Mouse (Mus musculus) C2C12 (cell line): ENCODE data around the gene Btbd10. TPM values are rescaled to one million over a fixed set of nuclear protein-coding genes. Genes with fewer than 3 reads are reported as not detected.

Experiments used
- H3K27me3 ChIP-seq: one replicate; pipeline ENCODE4 v1.6.1; 2011; ENCODE audit not compliant: control insufficient read depth, insufficient read depth, insufficient read length
- H3K36me3 ChIP-seq: one replicate; pipeline ENCODE4 v1.6.1; 2011; ENCODE audit not compliant: control insufficient read depth, insufficient read depth
- H3K4me3 ChIP-seq: one replicate; pipeline ENCODE4 v1.5.1; 2011; ENCODE audit warnings: mild to moderate bottlenecking, control low read depth; ENCODE audit not compliant: poor library complexity, insufficient read depth, severe bottlenecking
- H3K79me2 ChIP-seq: one replicate; pipeline ENCODE4 v1.6.1; 2011; ENCODE audit not compliant: control insufficient read depth, insufficient read depth
- H3K79me3 ChIP-seq: one replicate; pipeline ENCODE4 v1.6.1; 2011; ENCODE audit warnings: low read depth, control low read depth
- H3ac ChIP-seq: one replicate; pipeline ENCODE3; 2011; ENCODE audit warnings: low read depth; ENCODE audit not compliant: control insufficient read depth, insufficient read length
- CEBPB ChIP-seq: IDR thresholded peaks from one replicate; pipeline ENCODE4 v1.6.1; 2011; ENCODE audit warnings: low read depth, mild to moderate bottlenecking, control low read depth, moderate library complexity
- CTCF ChIP-seq: IDR thresholded peaks from one replicate; pipeline ENCODE4 v1.5.1; 2011; ENCODE audit not compliant: control insufficient read depth, insufficient read depth, insufficient read length
- FOSL1 ChIP-seq: IDR thresholded peaks from one replicate; pipeline ENCODE4 v1.8.0; 2011; ENCODE audit warnings: mild to moderate bottlenecking, low read length; ENCODE audit not compliant: poor library complexity, insufficient read depth, severe bottlenecking
- MAX ChIP-seq: IDR thresholded peaks from one replicate; pipeline ENCODE4 v1.6.1; 2011; ENCODE audit warnings: mild to moderate bottlenecking, control low read depth
- MYOD1 ChIP-seq: IDR thresholded peaks from one replicate; pipeline ENCODE4 v1.6.1; 2011; ENCODE audit warnings: low read depth; ENCODE audit not compliant: control insufficient read depth, insufficient read length
- MYOG ChIP-seq: IDR thresholded peaks from one replicate; pipeline ENCODE4 v1.6.1; 2011; ENCODE audit not compliant: control insufficient read depth, insufficient read length; ENCODE audit errors: extremely low read depth
- USF1 ChIP-seq: IDR thresholded peaks from one replicate; pipeline ENCODE4 v1.6.1; 2011; ENCODE audit warnings: low read depth, mild to moderate bottlenecking, control low read depth, moderate library complexity
- long read RNA-seq, 2 experiments: library from polyadenylated mRNA; unstranded; transcript quantifications; one replicate each; pipeline ENCODE4 v2.0.0; 2019 to 2020
- polyA plus RNA-seq: library from polyadenylated mRNA; unstranded; fragments of >200 nt; fragmentation: generic; extraction: Trizol; gene quantifications from one replicate; pipeline ENCODE4 v1.2.1, GENCODE M21; 2012; ENCODE audit warnings: missing spikeins

Gene Btbd10
- polyA plus RNA-seq, result 9.6 TPM
- long read RNA-seq, experiment 1, transcript Btbd10-201 (11 exons, 2,581 nt), result major isoform, 9 of 27 reads
- long read RNA-seq, experiment 1, transcript Btbd10-203 (9 exons, 2,394 nt), result minor isoform, 5 of 27 reads
- long read RNA-seq, experiment 1, partial matches to known transcripts, result 5 of 27 reads
- long read RNA-seq, experiment 1, other reads (novel, unspliced or antisense), result 8 of 27 reads
- long read RNA-seq, experiment 2, transcript Btbd10-201 (11 exons, 2,581 nt), result major isoform, 75 of 164 reads
- long read RNA-seq, experiment 2, transcript Btbd10-203 (9 exons, 2,394 nt), result minor isoform, 32 of 164 reads
- long read RNA-seq, experiment 2, partial matches to known transcripts, result 2 of 164 reads
- long read RNA-seq, experiment 2, other reads (novel, unspliced or antisense), result 55 of 164 reads

DNA sequence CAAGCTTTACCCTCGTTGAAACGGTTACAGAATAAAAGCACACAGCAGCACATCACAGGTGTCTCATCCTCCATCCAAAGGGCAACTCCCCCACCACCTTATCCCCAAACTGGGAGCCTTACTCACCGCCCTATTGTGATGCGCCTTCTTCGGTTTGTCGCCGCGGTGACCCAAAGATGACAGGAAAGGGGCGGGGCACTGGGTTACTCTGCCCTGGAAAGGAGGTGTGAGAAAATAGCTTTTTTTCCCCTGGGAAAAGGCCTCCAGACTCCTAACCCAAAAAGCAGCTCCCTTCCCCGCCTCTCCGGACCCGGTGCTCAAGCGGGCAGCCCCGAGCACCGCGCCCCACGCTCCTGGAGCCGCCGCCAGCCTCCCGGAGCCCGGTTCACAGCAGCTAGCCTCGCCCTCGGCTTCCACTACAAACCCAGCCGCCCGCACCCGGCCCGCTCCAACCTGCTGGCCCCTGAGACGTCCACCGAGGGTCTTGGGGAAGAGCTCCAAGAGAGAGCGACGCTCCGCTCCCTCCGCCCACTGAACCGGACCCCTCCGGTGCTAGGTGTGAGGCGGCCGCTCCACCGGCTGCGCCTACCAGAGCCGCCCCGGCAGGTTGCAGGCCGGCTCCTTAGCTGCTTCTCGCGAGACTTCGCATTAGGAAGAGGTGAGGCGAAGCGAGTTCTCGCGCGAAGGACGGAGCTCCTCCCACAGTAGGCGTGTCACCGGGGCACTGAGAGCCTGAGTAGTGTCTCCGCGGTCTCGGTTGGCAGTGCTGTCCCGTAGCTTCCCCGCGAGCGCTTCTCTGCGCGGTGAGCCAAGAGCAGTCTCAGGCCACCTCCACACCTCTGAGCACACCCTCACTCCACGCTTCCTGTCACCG is at the start of gene Btbd10:
Gene Btbd10, minus strand, starts transcription at position 647 of the 874 bp plus-strand sequence.
- TF ChIP-seq FOSL1, result no peak
- TF ChIP-seq MYOG, result no peak
- no peak for TF ChIP-seq USF1
- no peak for TF ChIP-seq CEBPB
- TF ChIP-seq MAX, result no peak
- no peak for TF ChIP-seq CTCF
- TF ChIP-seq MYOD1, result no peak
- H3K27me3 ChIP-seq, result no peaks in the 10 kb centered on the region
- peak within 1 kb of the TSS; percentile 86 for H3ac ChIP-seq
- no peaks in the 10 kb centered on the region for H3K36me3 ChIP-seq
- peaks cover 10% of the 10 kb centered on the region for H3K79me2 ChIP-seq
- H3K79me3 ChIP-seq, result peaks cover 9% of the 10 kb centered on the region
- H3K4me3 ChIP-seq, result peak within 1 kb of the TSS; percentile 71

DNA sequence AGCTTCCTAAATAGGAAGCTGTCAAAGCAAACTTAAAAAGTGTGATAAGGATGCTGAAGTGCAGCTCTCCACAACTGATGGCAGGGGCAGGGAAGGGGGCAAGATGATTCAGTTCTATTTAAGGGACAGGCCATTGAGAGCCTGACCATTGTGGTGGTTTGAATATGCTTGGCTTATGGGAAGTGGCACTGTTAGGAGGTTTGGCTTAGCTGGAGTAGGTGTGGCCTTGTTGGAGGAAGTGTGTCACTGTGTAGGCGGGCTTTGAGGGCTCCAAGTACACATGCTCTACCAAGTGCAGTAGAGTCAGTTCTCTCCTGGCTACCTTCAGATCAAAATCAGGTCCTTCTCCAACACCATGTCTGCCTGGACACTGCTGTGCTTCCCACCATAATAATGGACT is 47.3 kb upstream of the Btbd10 start:
- no peaks in the 10 kb centered on the region for H3K36me3 ChIP-seq
- no peaks in the 10 kb centered on the region for H3K27me3 ChIP-seq
- H3K79me3 ChIP-seq, result no peaks in the 10 kb centered on the region
- no peaks in the 10 kb centered on the region for H3K79me2 ChIP-seq
- H3K4me3 ChIP-seq, result no peak overlapping the region
- no peak overlapping the region for H3ac ChIP-seq
- TF ChIP-seq CTCF, result no peak
- no peak for TF ChIP-seq FOSL1
- no peak for TF ChIP-seq MYOD1
- TF ChIP-seq MAX, result no peak
- no peak for TF ChIP-seq CEBPB
- TF ChIP-seq MYOG, result no peak
- no peak for TF ChIP-seq USF1

- H3ac ChIP-seq, result no peak overlapping the region
- H3K79me3 ChIP-seq, result no peaks in the 10 kb centered on the region
- H3K27me3 ChIP-seq, result peaks cover 3% of the 10 kb centered on the region
- no peaks in the 10 kb centered on the region for H3K79me2 ChIP-seq
- H3K36me3 ChIP-seq, result no peaks in the 10 kb centered on the region
- TF ChIP-seq CTCF (no peak), FOSL1 (no peak), MYOD1 (no peak), CEBPB (no peak), USF1 (no peak), MAX (no peak), MYOG (no peak)
- no peak overlapping the region for H3K4me3 ChIP-seq
These were observed 46.1 kb upstream of the Btbd10 start for GRCm38 (mm10) chr7:113415256-113415655.

- no peaks in the 10 kb centered on the region for H3K79me2 ChIP-seq
- TF ChIP-seq FOSL1, result no peak
- TF ChIP-seq MAX, result no peak
- no peak for TF ChIP-seq USF1
- TF ChIP-seq MYOD1, result no peak
- no peak for TF ChIP-seq CTCF
- TF ChIP-seq CEBPB, result no peak
- TF ChIP-seq MYOG, result no peak
- H3K79me3 ChIP-seq, result no peaks in the 10 kb centered on the region
- H3ac ChIP-seq, result no peak overlapping the region
- H3K36me3 ChIP-seq, result no peaks in the 10 kb centered on the region
- no peak overlapping the region for H3K4me3 ChIP-seq
- H3K27me3 ChIP-seq, result peaks cover 3% of the 10 kb centered on the region
These were observed 39.5 kb upstream of the Btbd10 start for GRCm38 (mm10) chr7:113408712-113409111.

DNA sequence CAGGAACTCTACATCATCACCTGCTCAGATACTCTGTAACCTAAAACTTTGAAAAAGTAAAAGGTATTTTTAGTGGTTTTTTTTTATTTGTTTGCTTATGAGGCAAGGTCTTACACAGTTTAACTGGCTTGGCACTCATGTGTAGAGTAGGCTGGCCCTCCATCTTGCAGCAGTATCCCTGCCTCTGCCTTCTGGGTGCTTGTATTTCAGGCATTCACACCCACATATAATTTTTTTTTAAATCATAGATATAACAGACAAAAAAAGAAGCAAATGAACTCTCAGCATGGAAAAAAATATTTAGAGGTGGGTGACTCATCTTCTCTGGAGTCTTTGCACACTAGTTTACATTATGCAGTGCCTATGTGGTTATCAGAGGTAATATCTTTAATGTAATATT is 28.9 kb upstream of the Btbd10 start:
- TF ChIP-seq CTCF, result no peak
- TF ChIP-seq CEBPB, result no peak
- TF ChIP-seq MYOD1, result no peak
- H3K4me3 ChIP-seq, result no peak overlapping the region
- no peaks in the 10 kb centered on the region for H3K79me2 ChIP-seq
- H3K27me3 ChIP-seq, result no peaks in the 10 kb centered on the region
- no peaks in the 10 kb centered on the region for H3K36me3 ChIP-seq
- H3K79me3 ChIP-seq, result no peaks in the 10 kb centered on the region
- no peak overlapping the region for H3ac ChIP-seq

DNA sequence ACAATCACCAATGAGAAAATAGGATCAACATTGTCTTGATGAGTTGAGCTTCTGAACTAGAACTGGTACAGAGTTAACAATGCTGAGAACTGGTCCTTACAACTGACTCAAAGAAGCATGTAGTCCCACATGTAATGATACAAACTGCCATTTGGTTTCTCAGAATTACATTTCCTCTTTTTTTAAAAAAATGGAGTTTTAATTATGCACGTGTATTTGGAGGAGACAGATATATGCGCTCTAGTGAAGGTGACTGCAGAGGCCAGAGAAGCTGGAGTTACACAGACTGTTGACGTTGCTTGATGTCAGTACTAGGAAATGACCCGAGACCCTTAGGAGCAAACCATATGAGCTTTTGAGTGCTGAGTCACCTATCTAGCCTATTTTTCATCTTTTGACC is 27.5 kb upstream of the Btbd10 start:
- H3K36me3 ChIP-seq, result no peaks in the 10 kb centered on the region
- no peak overlapping the region for H3ac ChIP-seq
- H3K4me3 ChIP-seq, result no peak overlapping the region
- H3K27me3 ChIP-seq, result no peaks in the 10 kb centered on the region
- no peaks in the 10 kb centered on the region for H3K79me2 ChIP-seq
- TF ChIP-seq MYOD1, result no peak
- TF ChIP-seq MAX, result no peak
- no peak for TF ChIP-seq CEBPB
- no peak for TF ChIP-seq FOSL1
- no peak for TF ChIP-seq USF1
- no peak for TF ChIP-seq CTCF
- TF ChIP-seq MYOG, result no peak
- H3K79me3 ChIP-seq, result no peaks in the 10 kb centered on the region
